Mouse (Mus musculus): ENCODE results near the gene Sun1.

Gene Sun1

GRCm38 (mm10) chr5:139199995-139200769 lies at the start of gene Sun1:
TSS of gene Sun1 (plus strand) at chr5:139200637.
- peak; percentile 99 for DNase-seq

- DNase-seq = no peak
These were observed 39.5 kb upstream of the Sun1 start for GRCm38 (mm10) chr5:139160899-139161298.

- DNase-seq = no peak
These were observed 38.8 kb upstream of the Sun1 start for GRCm38 (mm10) chr5:139161632-139162031.

- no peak for DNase-seq
These were observed 33.6 kb upstream of the Sun1 start for GRCm38 (mm10) chr5:139166781-139167361.

GRCm38 (mm10) chr5:139167548-139167947 lies 32.9 kb upstream of the Sun1 start:
- DNase-seq = no peak

GRCm38 (mm10) chr5:139171929-139172328 lies 28.5 kb upstream of the Sun1 start:
- DNase-seq = no peak

- DNase-seq = no peak
These were observed 26.3 kb upstream of the Sun1 start for GRCm38 (mm10) chr5:139174141-139174540.

- DNase-seq = no peak
These were observed 25.6 kb upstream of the Sun1 start for GRCm38 (mm10) chr5:139174556-139175547.

GRCm38 (mm10) chr5:139178895-139179631 lies 21.4 kb upstream of the Sun1 start:
- peak; percentile 79 for DNase-seq

- no peak for DNase-seq
These were observed 17.3 kb upstream of the Sun1 start for GRCm38 (mm10) chr5:139183131-139183530.

GRCm38 (mm10) chr5:139183601-139184000 lies 16.8 kb upstream of the Sun1 start:
- DNase-seq = peak; percentile 24

GRCm38 (mm10) chr5:139184897-139185296 lies 15.5 kb upstream of the Sun1 start:
- no peak for DNase-seq

GRCm38 (mm10) chr5:139189726-139190125 lies 10.7 kb upstream of the Sun1 start:
- DNase-seq = no peak

- no peak for DNase-seq
These were observed 9.5 kb upstream of the Sun1 start for GRCm38 (mm10) chr5:139190958-139191357.

- no peak for DNase-seq
These were observed 1.7 kb upstream of the Sun1 start for GRCm38 (mm10) chr5:139198779-139199178.

- no peak for DNase-seq
These were observed 822 bp upstream of the Sun1 start for GRCm38 (mm10) chr5:139199636-139199994.

GRCm38 (mm10) chr5:139200770-139201569 lies 533 bp downstream of the Sun1 start:
- DNase-seq = no peak

- DNase-seq = no peak
These were observed 1.7 kb downstream of the Sun1 start for GRCm38 (mm10) chr5:139202127-139202526.

GRCm38 (mm10) chr5:139203312-139203711 lies 2.9 kb downstream of the Sun1 start:
- no peak for DNase-seq

- no peak for DNase-seq
These were observed 5.6 kb downstream of the Sun1 start for GRCm38 (mm10) chr5:139206081-139206480.

GRCm38 (mm10) chr5:139206525-139206924 lies 6.1 kb downstream of the Sun1 start:
- no peak for DNase-seq

- no peak for DNase-seq
These were observed 7.7 kb downstream of the Sun1 start for GRCm38 (mm10) chr5:139208183-139208582.

Data from cerebellum, adult 11 months (tissue).